Mouse (Mus musculus) Patski (cell line): ENCODE data around the gene Rspo4. TPM values are rescaled to one million over a fixed set of nuclear protein-coding genes. Genes with fewer than 3 reads are reported as not detected.

Experiments
- ATAC-seq: fragments of 100-300 bp; one replicate; pipeline ENCODE4 v1.8.0; 2021
- CTCF ChIA-PET: fragments of 350-600 bp; sonication (Branson Sonifier 250); formaldehyde crosslinking; loops from one replicate; lab custom pipeline; 2022; ENCODE audit warnings: inconsistent platforms; lab: Charles Lee
- POLR2A ChIA-PET: fragments of 350-600 bp; sonication (Branson Sonifier 250); formaldehyde crosslinking; loops from one replicate; lab custom pipeline; 2022; ENCODE audit warnings: antibody characterized with exemption, inconsistent platforms; lab: Charles Lee
- DNase-seq: peaks from one replicate; pipeline ENCODE4 v3.0.0-alpha.2; 2011; ENCODE audit warnings: low read depth, low spot score
- H3K27me3 ChIP-seq: fragments of 371-371 bp; one replicate; pipeline ENCODE4 v1.5.1; 2021
- CTCF ChIP-seq: fragments of 100-300 bp; IDR thresholded peaks from one replicate; pipeline ENCODE4 v1.5.1; 2021
- in situ Hi-C: fragments of 300-500 bp; cut with MboI; formaldehyde crosslinking; loops from 3 replicates; pipeline ENCODE4 v1.11.1; 2018; ENCODE audit warnings: low pct_unique_long_range_greater_than_20kb, mixed read lengths
- polyA plus RNA-seq: library from polyadenylated mRNA; unstranded; gene quantifications from one replicate; pipeline ENCODE4 v1.2.3, GENCODE M21; 2021

Rspo4 gene
- polyA plus RNA-seq, 1 experiment from 2014 or later: not detected

DNA sequence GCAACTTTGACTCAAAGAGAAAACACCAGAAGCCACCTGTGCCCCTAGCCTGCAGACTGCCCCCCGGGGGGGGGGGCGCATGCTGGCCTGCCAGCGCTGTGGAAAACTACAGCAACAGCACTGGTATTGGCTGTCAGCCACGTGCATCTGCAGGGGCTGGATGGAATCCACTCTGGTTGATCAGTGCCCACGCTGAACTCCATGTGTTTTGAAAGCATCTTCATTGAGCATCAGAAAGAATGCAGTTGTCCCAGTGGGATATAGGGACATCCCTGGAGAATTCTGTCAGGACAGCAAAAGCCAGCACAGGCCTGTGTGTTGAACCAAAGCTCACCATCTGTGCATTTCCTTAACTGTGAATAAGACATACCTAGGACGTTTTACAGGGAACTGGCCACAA lies 48.3 kb downstream of the Rspo4 start:
- CTCF ChIA-PET: interaction anchor here (1.1 to 1.4 kb wide), 4 partner anchors 10 to 15 kb away, joined by 3 to 6 read pairs (median 4); no protein-coding TSS in a partner anchor
- no peaks in the 10 kb centered on the region for H3K27me3 ChIP-seq
- POLR2A ChIA-PET: no interaction called here
- no peak for TF ChIP-seq CTCF
- no peak for DNase-seq
- no peak for ATAC-seq
- in situ Hi-C loops: no loop called here

DNA sequence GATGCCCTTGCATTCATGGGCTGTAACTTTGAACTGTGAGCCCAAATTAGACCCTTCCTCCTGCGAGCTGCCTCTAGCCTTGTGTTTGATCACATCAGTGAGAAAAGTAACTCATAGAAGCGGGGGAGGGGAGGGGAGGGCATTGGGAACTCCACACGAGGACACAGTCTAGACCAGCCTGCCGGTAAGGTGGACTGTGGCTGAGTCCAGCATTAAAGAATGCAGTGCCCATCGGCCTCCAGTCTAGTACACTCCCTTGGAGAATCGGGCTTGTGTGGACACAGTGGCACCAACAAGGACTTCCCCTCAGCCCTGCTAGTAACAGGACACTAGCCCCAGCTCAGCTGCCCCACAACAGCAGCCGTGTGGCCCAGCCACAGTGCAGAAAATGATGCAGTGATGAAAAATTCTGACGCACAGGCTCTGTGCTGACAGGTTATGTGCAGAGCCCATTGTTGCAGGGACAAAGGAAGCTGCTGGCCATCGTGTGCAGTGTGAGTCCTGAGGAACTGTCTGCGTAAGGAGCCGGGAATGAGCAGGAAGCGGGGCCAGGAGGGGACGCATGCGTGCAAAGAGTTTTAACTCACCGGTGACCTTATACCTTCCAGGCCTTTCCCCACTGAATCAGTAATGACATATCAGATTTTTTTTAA lies 50.5 kb downstream of the Rspo4 start:
- in situ Hi-C loops: no loop called here
- no peaks in the 10 kb centered on the region for H3K27me3 ChIP-seq
- ChIA-PET CTCF (interaction anchor here (0.9 to 2.1 kb wide), 6 partner anchors 15 to 38 kb away, joined by 3 to 7 read pairs (median 3); no protein-coding TSS in a partner anchor), POLR2A (interaction anchor here (1.4 to 3.6 kb wide), 2 partner anchors 17 to 22 kb away, joined by 7 to 14 read pairs; partner anchors contain the start of gene Angpt4)
- ATAC-seq: no peak
- no peak for TF ChIP-seq CTCF
- DNase-seq: no peak

DNA sequence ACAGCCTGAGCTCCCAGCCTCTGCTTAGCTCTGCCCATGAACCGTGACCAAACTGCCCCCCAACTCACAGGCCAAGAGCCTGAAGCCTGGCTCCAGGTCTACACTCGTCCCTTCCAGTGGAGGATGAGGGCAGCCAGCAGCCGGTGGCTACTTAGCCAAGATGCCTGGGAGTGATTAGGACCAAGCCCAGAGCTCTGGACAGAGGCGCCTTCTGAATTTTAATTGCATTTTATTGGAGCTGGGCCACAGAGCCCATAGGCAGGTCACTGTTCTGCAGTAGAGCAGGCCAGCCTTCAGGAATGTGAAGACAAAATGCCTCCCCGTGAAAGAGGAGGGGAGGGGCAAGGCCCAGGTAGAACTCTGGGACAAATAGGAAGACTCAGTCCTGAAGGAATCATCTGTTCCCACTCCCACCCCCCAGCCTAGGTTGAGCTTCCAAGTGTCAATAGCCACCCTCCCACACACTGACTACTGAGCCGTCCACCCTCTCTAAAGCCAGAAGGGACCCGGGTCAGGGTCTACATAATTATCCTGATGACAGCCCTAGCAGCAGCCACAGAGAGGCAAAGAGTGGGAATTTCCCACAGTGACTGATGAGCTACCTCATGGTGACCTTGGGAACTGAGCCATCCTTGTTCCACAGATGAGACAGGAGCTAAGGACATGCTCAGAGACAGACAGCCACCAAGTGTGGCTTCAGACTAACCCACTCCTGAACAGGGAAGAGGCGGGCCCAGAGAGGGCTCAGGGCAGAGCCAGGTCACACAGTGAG lies 51.7 kb downstream of the Rspo4 start:
- POLR2A ChIA-PET: interaction anchor here (1.4 to 3.6 kb wide), 3 partner anchors 16 to 80 kb away, joined by 3 to 14 read pairs (median 7); partner anchors contain the start of gene Angpt4
- CTCF ChIA-PET: interaction anchor here (0.9 to 2.1 kb wide), 6 partner anchors 12 to 23 kb away, joined by 3 to 7 read pairs (median 3); no protein-coding TSS in a partner anchor
- H3K27me3 ChIP-seq: no peaks in the 10 kb centered on the region
- ATAC-seq (peak; percentile 76), DNase-seq (no peak)
- in situ Hi-C loops: no loop called here
- no peak for TF ChIP-seq CTCF

DNA sequence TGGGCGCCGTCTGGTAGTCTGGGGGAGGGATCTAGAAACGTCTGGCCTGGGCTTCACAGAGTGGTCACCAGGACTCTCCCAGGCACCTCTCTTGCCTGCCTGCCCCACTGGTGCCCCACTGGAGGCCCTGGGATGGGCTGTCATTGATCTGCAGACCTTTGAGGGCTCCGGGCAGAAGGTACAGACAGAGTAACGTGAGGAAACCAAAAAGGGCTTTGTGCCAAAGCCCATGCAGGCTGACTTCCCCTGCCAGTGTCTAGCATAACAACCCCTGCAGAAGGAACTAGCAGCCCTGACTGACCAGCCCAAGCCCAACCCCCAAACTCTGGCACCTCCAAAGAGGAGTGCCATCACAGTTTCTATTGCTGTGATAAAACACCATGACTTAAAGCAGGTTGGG lies 53.2 kb downstream of the Rspo4 start:
- ATAC-seq: no peak
- in situ Hi-C loops: no loop called here
- DNase-seq: no peak
- ChIA-PET POLR2A (interaction anchor here (1.5 to 3.6 kb wide), 2 partner anchors 14 to 78 kb away, joined by 3 to 14 read pairs; partner anchors contain the start of gene Angpt4), CTCF (interaction anchor here (0.9 kb wide), 1 partner anchor 9 kb away, joined by 3 read pairs; no protein-coding TSS in a partner anchor)
- H3K27me3 ChIP-seq: no peaks in the 10 kb centered on the region
- no peak for TF ChIP-seq CTCF

DNA sequence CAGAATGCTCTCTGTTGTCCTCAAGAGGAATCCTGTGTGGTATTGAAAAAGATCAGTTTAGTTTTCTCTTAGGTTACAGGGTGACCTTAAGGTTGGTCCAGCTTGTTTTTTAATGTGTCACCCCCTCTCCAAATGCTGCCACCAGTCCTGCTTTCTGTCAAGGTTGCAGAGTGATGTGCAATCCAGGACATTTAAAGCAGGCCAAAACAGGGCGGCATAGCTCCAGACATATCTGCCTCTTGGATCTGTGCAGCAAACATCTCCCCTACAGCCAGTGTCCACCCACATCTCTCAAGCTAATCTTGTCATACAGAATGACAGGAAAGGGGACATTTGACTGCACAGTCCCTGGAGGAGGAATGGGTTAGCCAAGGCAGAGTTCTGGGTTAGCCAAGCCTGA lies 55.4 kb downstream of the Rspo4 start:
- no peak for TF ChIP-seq CTCF
- POLR2A ChIA-PET: no interaction called here
- DNase-seq: no peak
- H3K27me3 ChIP-seq: no peaks in the 10 kb centered on the region
- no peak for ATAC-seq
- CTCF ChIA-PET: no interaction called here
- in situ Hi-C loops: no loop called here

DNA sequence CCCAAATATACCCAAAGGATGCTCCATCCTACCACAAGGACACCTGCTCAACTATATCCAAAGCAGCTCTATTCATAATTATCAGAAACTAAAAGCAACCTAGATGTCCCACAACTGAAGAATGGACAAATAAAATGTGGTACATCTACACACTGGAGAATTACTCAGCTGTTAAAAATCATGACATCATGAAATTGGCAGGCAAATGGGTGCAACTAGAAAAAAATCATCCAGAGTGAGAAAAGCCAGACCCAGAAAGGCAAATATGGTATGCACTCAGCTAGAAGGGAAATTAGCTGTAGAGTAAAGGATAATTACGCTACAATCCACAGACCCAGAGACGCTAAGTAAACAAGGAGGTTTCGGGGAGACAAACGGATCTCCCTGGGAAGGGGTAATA lies 58.1 kb downstream of the Rspo4 start:
- H3K27me3 ChIP-seq: no peaks in the 10 kb centered on the region
- TF ChIP-seq CTCF: no peak
- DNase-seq (no peak), ATAC-seq (no peak)
- ChIA-PET POLR2A (interaction anchor here (0.6 to 0.9 kb wide), 2 partner anchors 14 to 80 kb away, joined by 3 to 4 read pairs; no protein-coding TSS in a partner anchor), CTCF (interaction anchor here (1.0 kb wide), 1 partner anchor 9 kb away, joined by 3 read pairs; no protein-coding TSS in a partner anchor)
- in situ Hi-C loops: loop anchor here (25.0 kb wide), 3 partner anchors 436 to 1011 kb away; partner anchors contain the start of genes Mcts2, Mylk2, Rbck1 and Trib3

DNA sequence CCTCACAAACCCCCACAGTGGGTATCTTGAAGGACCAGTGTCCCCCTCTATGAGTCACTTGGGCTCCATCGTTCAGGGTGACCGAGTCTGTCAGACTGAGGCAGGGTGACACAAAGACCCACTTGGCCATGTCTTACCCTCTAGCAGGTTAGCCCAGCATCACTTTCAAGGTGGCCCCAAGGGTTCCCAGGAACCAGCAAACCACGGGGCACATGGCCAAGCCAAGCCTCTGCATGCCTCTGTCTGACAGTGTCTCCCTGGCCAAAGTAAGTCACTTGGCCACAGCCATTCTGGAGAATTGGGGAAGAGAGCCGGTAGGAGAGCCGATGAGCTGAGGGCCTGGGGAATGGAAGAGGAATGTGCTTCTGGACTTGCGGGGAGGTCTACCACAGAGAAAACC lies 60.5 kb downstream of the Rspo4 start:
- no peaks in the 10 kb centered on the region for H3K27me3 ChIP-seq
- no peak for DNase-seq
- ChIA-PET POLR2A (no interaction called here), CTCF (interaction anchor here (1.3 kb wide), 1 partner anchor 90 kb away, joined by 4 read pairs; no protein-coding TSS in a partner anchor)
- in situ Hi-C loops: loop anchor here (25.0 kb wide), 3 partner anchors 434 to 1009 kb away; partner anchors contain the start of genes Mcts2, Mylk2, Rbck1 and Trib3
- no peak for ATAC-seq
- TF ChIP-seq CTCF: no peak

DNA sequence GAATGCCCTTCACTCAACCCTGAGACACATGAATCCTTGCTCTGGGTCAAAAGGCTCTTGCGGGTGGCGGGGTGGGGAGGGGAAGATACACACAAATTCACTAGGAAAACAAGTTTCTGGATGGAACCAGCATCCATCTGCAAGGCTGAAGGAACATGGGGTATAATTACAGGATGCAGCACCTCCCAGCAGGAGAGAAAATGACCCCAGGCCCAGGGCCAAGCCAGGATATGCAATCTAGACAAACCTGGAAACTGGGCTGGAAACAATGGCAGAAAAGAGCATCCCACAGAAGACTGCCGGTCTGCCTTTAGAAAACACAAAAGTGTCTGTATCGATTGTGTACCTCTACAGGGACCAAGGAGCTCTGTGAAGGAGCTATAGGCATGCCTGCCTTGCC lies 61.2 kb downstream of the Rspo4 start:
- no peak for DNase-seq
- ATAC-seq: no peak
- no peak for TF ChIP-seq CTCF
- ChIA-PET CTCF (interaction anchor here (0.6 to 1.3 kb wide), 5 partner anchors 8 to 90 kb away, joined by 3 to 4 read pairs (median 3); no protein-coding TSS in a partner anchor), POLR2A (no interaction called here)
- no peaks in the 10 kb centered on the region for H3K27me3 ChIP-seq
- in situ Hi-C loops: loop anchor here (25.0 kb wide), 3 partner anchors 433 to 1008 kb away; partner anchors contain the start of genes Mcts2, Mylk2, Rbck1 and Trib3

DNA sequence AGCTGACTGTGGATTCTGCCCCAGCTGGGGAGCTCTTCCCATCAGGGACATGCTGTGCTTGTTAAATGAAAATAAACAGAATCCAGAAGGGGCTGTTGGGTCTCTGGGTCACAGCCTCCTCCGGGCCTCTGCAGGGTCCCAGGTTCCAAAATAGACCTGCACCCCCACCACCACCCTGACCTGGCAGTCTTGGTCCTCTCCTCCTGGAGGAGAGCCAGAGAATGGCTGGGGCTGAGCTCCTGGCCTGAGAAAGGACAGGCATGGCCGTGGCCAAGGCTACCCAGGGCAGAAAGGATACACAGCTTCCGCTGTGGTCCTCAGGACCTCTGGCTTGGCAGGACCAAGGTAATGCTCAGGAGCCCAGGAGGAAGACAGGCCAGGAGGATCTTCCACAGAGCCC lies 61.9 kb downstream of the Rspo4 start:
- ChIA-PET CTCF (interaction anchor here (0.6 to 1.7 kb wide), 6 partner anchors 9 to 89 kb away, joined by 3 to 4 read pairs (median 3); no protein-coding TSS in a partner anchor), POLR2A (no interaction called here)
- DNase-seq (no peak), ATAC-seq (no peak)
- no peaks in the 10 kb centered on the region for H3K27me3 ChIP-seq
- in situ Hi-C loops: loop anchor here (25.0 kb wide), 3 partner anchors 433 to 1008 kb away; partner anchors contain the start of genes Mcts2, Mylk2, Rbck1 and Trib3
- TF ChIP-seq CTCF: no peak

DNA sequence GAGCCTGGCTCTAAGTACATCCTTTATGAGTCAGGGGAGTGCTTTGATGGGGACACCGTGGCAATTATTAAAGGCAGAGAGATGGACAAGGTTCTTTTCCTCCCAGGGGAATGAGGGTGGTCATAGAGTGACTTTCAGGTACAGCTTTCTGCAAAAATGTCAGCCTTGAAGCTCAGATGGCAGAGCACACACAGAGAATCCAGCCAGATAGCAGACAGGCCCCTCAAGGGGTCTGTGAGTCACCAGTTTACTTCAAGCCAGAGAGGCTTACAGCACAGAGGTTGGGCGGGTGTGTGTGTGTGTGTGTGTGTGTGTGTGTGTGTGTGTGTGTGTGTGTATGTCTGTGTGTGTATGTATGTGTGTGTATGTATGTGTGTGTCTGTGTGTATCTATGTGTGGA lies 64.3 kb downstream of the Rspo4 start:
- CTCF ChIA-PET: interaction anchor here (0.7 to 1.6 kb wide), 7 partner anchors 8 to 199 kb away, joined by 3 to 7 read pairs (median 3); no protein-coding TSS in a partner anchor

More for the DNA sequence above, 64.3 kb downstream of the Rspo4 start:
- POLR2A ChIA-PET: interaction anchor here (1.1 kb wide), 1 partner anchor 8 kb away, joined by 3 read pairs; no protein-coding TSS in a partner anchor
- peak; percentile 75 for DNase-seq
- no peaks in the 10 kb centered on the region for H3K27me3 ChIP-seq
- TF ChIP-seq CTCF: no peak
- no peak for ATAC-seq
- in situ Hi-C loops: loop anchor here (25.0 kb wide), 3 partner anchors 430 to 1005 kb away; partner anchors contain the start of genes Mcts2, Mylk2, Rbck1 and Trib3
